Mouse (Mus musculus) urinary bladder, postnatal 0 days (tissue): ENCODE results near the gene Kif26a. TPM values are rescaled to one million over a fixed set of nuclear protein-coding genes. Genes with fewer than 3 reads are reported as not detected.

Source experiments
- microRNA counts: library from miRNA; unstranded; fragments of <30 nt; microRNA quantifications from one replicate; lab custom pipeline; 2016
- microRNA-seq: library from miRNA; unstranded; fragments of <30 nt; microRNA quantifications from one replicate; pipeline ENCODE4, GENCODE M21; 2016
- polyA plus RNA-seq: library from polyadenylated mRNA; unstranded; fragments of >200 nt; fragmentation: Nextera tagmentation; extraction: Ambion mirVana; gene quantifications from 2 replicates; pipeline ENCODE4 v1.2.1, GENCODE M21; 2015

The Kif26a gene
- polyA plus RNA-seq = 1.6 and 2.5 TPM in 2 replicates

GRCm38 (mm10) chr12:112145875-112146651, at the start of gene Kif26a:
Kif26a (plus strand) TSS chr12:112146208.

DNA sequence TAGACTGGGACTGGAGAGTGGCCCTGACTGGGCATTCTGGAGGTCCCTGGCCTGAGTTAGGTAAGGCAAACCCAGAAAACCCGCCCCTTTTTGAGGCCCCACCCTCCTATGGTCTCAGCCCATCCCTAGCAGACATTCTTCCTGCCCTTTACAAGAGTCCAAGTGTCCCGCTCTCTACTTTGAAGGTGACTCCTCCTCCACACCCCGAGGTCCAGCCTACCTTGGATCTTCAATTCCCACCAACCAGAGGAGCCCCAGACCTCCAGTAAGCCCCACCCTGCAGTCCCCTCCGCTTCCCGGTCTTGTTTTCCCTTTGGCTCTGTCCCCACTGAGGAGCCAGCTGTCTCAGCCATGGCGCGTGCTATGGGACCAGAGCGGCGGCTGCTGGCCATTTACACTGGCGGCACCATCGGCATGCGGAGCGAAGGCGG, 39.5 kb upstream of the Kif26a start, which contains the start of gene Aspg:
Gene Aspg (plus strand): TSS at position 139 of the 431 bp plus-strand sequence.

MicroRNAs encoded within 50 kb of the gene (microRNA counts, 519-probe panel; counts per million panel counts)
- microRNA mmu-miR-203 (lab: Ali Mortazavi, UCI) = 4,206 counts per million, percentile 80 among the panel's probes with 10 or more counts

Small RNA genes lying within 50 kb of the gene (microRNA-seq; reads per million reads assigned to microRNA genes)
- 7,492 reads per million, percentile 93 among the genes with 10 or more reads in this experiment for gene Mir203
- gene Mir3073a = not detected
- not detected for gene Mir3073b

Other genes starting within 250 kb of the Kif26a start
- gene Ppp1r13b, start 238.1 kb upstream of the Kif26a start, polyA plus RNA-seq = 13.7 and 16.1 TPM in 2 replicates
- gene Atp5mpl, start 179.2 kb upstream of the Kif26a start, polyA plus RNA-seq = 844 and 853 TPM in 2 replicates
- gene Tdrd9, start 174.6 kb upstream of the Kif26a start, polyA plus RNA-seq = not detected in 2 replicates
- not detected in 2 replicates for gene Rd3l, start 164.9 kb upstream of the Kif26a start, polyA plus RNA-seq
- 0.36 and 0.81 TPM in 2 replicates for gene Aspg, start 39.5 kb upstream of the Kif26a start, polyA plus RNA-seq